Mouse (Mus musculus): ENCODE results near the gene Mtx2. TPM values are rescaled to one million over a fixed set of nuclear protein-coding genes. Genes with fewer than 3 reads are reported as not detected.
A peak's percentile ranks its signal among the peaks of the same experiment; 100 is the strongest.

The Mtx2 gene
- 70.1 and 97.0 TPM in 2 replicates for total RNA-seq (2021)
- long read RNA-seq, transcript Mtx2-201 (10 exons, 2,950 nt), result major isoform, 120 of 136 reads
- long read RNA-seq, partial matches to known transcripts, result 1 of 136 reads
- long read RNA-seq, other reads (novel, unspliced or antisense), result 14 of 136 reads

DNA sequence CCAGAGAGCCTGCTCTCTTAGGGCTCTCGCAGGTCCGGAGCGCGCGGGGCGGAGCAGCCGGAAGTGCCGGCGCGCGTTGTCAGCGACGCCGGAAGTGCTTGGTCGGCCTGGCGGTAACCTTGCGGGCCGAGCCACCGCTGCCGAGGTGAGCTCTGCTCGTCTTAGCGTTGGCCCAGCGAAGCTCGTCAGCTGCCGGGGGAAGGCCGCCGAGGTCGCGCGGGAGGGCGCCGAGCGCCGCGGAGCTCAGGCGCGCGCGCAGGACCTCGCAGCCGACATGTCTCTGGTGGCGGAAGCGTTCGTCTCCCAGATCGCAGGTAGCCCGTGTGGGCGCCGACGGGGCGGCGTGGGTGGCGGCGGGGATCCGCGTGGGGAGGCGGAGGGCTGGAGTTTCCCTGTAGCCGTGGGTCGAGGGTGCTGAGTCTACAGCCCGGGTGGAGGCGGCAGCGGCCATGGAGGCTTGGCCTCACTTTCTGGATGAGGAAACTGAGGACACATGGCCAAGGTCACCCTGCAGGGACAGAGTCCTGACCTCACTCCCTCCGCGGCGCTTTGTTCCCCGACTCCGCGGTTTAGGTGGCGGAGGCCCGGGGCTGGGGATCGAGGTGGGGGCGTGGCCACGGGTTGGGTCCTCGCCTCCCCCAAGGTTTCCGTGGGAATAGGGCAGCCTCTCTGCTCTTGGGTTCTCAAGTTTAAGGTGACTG is at the start of gene Mtx2:
Mtx2 (plus strand) TSS at position 74 of the 701 bp plus-strand sequence.
- peak; percentile 85 for DNase-seq

DNA sequence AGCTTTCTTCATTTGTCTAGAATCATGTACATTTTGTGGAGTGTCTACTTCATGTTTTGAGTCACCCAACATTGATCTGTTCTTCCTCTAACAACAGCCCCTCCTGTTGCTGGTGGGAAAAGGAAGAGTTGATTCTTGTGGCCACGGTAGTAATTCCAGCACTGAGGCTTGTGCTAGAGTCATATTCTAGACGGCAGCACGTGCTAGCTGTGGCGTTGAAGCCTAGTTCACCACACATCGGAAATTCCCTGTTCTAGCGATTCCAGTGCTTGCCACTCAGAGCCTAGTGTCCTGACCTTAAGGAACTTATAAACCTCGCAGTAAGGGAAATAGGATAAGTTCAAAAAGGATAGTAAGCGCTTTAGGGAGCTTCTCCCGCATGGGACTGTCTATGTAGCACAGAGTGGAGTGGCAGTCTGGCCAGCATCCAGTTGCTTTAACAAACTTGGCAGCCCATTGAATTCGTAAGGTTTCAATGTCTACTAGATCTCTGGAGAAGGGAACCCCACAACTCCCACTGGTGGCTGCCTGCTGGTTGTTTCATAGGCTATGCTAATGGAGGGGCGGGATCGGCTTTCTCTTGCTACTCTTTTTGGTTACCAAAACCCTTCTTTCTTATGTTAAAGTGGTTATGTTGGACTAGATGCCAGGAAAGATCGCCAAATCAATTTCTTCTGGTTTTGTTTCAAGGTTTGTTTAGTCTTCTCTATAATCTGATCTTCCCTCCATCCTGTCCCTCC is 47.9 kb upstream of the Mtx2 start:
- DNase-seq, result no peak

DNA sequence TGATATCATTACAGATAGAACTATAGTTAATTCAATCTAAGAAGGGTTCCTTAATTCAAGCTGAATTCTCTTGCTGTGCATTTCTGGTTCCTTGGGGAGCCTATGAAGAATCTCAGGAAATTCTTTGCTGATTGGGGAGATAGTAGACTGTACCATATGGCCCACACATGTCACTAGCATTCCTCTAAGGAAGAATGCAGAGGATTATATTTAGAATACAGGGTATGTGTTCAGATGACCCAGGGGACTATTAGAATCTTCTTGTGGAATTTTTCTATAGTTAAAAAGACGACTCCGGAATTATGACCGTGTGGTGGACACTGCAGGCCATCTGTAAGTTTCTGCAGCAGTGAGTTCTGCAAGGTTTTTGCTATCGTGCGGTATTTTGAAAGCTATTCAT is 44.2 kb upstream of the Mtx2 start:
- no peak for DNase-seq

DNA sequence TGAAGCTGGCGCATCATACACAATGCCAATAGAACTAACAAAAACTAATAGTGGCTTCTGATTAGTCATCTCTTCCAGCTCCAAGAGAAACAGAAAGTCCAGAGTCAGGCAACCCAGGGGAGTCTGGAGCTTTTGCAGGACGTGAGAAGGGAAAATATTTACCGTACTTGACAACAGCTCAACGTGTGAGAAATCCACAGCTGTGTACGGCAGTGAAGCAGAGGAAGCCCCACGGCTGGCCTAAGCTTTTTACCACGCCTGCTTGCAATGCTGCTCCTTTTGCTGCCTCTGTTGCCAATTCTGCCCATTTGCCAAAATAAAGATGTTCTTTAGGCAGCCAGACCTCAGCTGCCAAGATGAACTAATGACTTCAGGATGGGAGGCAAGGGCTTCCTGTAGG is 30.1 kb upstream of the Mtx2 start:
- DNase-seq, result no peak

DNA sequence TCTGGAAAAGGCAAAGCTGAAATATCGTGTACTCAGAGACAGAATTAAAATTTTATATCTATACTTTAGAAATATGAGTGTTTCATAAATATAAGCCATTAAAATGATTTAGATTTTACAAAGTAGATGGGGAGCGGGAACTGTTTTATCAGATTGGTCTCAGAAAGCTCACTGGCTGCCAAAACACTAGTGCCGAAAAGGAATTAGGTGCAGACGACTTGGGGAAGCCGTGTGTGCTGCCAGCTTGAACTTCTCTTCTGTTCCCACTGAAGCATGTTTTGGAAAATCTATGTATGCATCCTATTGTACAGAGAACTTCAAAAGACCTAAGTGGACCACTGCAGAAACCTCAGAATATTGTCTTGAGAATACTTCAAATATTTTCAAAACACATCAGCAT is 17.2 kb upstream of the Mtx2 start:
- no peak for DNase-seq

DNA sequence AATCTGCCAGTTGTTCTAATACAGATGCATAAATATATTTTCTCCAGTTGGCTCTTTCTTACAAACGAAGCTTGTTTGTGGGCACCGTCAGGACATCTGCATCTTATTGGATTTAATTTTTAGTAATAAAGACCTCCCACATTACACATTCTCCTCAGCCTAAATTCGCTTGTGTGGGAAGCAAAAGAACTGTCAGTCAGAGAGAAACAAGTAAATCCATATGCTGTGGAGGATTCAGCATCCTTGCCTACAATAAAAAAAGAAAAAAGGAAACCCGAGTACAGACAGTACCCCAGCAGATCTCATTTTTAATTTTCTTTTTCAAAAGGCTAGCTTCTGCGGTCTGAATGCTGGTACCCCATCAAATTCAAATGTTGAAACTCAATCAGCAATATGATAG is 2.9 kb upstream of the Mtx2 start:
- no peak for DNase-seq

DNA sequence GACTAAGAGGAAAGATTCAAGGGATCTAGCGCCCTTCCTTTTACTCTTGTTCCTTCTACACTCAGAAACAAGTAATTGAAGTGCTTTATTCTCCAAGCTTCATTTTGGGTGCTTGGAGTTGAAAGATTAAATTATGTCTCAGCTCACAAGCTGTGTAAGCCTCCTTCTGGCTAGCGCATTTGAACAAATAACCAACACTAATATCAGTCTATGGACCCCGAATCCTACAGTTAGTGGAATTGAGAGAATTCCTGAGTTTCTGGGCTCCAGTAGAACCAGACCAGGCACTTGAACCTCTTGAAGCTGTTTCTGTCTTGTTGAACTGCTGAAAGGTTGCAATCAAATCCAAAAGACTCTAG is 253 bp upstream of the Mtx2 start:
- no peak for DNase-seq

DNA sequence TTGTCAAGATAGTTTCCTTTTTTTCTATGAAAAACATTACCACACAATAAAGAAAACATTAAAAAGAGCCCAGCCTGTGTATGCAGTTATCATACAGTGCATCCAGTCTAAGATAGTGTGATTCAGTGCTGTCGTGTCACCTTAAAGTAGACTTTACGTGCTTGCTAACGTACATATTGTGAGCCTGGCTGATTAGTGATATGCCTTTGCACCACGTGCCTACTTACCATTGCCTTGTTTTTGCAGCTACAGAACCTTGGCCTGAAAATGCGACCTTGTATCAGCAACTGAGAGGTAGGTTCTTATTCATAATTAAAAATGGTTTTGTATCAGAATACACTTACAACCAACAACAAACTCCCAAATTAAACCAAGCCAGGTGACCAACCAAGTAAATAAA is 21.4 kb downstream of the Mtx2 start:
- no peak for DNase-seq

DNA sequence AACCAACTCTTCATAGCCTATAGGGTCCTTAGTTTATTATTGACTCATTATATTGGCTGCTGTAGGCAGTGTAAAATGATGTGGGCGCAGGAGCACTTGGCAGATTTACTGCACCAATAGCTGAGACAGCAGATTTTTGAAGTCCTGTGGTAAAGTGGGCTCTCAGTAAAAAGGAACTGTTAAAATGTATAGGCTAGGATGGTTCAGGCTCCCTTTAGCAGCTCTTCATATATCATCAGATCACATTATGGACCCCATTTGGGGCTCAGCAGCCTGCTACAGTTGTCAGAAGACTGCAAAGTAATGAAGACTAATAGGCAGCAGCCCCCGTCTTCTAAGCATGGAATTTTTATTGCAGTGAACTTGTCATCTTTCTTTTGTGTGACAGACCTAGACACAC is 21.9 kb downstream of the Mtx2 start:
- no peak for DNase-seq

DNA sequence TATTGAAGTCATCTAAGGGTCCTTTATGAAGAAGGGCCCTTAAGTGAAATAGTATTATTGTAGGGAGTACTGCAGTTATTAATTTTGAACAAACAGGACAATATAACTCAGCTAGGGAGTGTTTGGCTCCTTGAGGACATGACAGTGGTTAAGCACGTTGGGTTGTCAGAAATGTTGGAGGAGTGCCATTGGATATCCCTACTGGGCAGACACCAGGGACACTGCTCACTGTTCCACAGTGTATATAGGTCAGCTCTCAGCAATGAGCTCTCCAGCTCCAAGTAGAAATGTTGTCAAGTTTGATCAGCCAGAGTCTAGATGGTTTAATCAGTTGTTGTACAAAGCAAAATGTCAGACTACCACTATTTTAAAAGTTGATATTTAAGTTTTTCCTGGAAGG is 24.4 kb downstream of the Mtx2 start:
- peak; percentile 2 for DNase-seq

DNA sequence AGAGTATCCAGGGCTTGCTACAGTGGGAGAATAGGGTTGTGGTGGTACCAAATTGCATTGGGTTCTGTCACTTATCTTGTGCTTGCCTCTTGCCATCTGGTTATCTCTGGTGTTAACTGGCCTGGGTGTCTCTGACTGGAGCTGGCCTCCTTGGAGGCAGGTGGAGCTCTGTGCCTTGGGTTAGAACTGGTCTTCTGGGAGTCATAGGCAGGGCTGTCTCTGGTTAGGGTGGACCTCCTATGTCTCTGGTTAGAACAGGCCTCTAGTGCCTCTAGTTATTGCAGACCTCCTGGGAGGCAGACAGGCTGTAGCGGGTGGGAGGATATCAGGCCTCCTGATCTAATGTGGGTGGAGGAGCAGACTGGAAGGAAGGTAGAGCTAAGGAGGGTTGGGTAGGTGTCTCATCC is 36.5 kb downstream of the Mtx2 start:
- no peak for DNase-seq

DNA sequence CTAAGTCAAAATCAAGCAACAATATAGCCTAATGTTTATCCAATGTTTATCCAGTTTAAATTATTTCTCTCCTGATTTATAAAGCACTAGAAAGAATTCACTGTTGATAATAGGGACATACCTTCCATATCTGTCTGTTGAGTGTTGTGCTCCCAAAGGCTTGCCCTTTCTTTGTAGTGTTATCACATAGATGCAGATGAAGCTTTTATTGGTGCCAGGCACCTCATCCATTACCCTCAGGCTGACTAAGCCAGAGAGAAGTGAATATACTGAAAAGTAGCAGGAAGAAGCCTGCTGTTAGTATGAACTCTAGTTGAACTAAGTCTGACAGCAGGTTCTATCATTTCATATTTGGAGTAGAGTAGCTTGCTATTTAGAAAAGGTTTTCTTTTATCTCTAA is 39.8 kb downstream of the Mtx2 start:
- no peak for DNase-seq

DNA sequence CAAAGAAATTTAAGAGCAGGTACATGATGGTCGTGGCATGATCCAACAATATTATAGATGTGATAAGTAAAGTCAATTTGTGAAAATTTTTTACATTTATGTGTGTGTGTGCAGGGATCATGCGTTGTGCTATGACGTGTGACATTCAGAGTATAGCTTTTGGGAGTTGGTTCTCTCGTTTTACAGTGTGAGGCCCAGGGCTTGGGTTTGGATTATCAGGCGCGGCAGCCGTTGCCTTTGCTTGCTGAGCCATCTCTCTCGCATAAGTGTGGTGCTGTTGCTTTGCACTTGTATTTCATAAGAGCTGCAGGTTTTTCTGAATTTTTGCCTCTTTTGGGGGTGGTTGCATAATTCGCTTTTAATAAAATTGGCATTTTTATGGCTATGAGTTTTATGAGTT is 48.4 kb downstream of the Mtx2 start:
- no peak for DNase-seq

DNA sequence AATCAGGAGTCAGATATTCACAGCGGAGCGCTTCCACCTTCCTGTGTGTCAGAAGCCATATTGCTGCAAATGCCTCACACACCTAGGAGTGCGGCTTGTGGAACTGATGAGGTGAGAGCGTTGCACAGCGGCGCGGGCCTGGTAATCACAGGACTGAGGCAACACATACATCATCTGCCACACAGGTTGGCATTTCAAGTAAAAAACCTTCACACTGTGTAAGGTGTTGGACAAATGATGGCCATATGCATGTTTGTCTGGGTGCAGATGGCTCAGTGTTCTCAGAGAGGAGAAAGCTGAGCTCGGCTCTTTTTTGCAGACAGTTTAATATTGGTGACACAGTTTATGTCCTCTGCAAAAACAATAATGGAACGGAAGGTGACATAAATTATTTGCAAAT is 58.8 kb downstream of the Mtx2 start:
- DNase-seq, result no peak

DNA sequence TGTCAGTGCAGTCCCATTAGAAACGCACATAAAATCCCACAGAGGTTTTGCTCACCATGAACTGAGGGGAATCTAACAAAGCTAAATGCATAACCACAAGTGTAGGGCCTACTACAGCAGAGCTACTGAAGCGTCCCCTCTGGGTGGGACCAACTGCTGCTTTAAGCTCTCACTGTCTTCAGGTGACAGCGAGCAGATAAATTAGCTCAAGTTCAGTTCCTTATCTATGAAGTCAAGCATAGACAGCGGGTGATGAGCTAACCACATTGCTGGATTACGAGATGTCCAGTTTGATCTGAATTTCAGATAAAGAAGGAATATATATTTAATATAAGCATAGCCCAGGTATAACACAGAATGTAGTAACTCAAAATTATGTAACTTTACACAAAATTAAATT is 66.3 kb downstream of the Mtx2 start:
- no peak for DNase-seq

DNA sequence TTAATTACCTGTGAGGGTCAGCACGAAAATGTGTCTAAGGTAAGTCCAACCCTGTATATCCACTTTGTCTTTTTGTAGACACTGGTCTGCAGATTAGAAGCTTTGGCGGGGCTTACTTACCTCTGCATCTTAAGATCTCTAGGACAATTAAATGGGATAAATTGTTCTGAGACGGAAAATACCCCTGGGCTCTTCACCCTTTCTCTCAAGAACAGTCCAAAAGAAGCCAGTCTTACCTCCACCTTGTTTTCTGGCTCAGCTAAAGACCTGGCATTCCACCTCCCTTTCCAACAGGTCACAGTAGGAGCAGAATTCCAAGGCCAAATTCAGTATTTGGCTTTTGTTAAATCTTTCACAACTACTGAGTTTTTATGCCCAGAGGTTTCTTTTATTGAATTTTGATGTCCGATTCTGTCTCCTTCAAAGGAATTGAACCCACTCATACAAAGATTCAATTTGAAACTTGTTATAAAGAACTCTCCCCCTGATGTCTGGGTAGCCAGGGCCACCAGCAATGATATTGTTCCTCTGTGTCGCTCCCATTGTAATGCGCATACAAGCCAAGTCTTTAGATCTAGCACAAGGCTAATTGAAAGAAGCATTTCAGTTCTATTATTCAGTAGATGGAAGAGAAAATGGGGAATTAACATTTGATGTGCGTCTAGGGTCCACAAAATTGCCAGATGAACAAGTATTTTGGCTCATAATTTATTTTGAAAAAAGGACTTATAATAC is 67.4 kb downstream of the Mtx2 start:
- DNase-seq, result no peak

DNA sequence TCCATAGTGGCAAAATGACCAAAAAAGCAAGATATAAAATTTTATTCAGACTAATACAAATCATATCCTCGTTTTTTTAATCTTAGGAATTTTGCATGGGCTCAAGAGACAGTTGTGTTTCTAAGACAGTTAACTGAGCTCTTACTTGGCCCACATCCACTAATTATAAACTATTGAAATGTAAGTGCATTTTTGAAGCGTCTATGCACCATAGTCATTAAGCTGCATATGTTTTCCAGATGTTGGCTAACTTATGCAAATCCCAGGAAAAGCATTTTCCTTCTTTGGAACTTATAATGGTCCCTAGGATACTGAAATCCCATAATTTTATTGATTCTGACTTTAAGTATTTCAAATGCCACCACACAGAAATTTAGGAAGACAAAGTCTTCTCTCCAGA is 68.5 kb downstream of the Mtx2 start:
- no peak for DNase-seq

DNA sequence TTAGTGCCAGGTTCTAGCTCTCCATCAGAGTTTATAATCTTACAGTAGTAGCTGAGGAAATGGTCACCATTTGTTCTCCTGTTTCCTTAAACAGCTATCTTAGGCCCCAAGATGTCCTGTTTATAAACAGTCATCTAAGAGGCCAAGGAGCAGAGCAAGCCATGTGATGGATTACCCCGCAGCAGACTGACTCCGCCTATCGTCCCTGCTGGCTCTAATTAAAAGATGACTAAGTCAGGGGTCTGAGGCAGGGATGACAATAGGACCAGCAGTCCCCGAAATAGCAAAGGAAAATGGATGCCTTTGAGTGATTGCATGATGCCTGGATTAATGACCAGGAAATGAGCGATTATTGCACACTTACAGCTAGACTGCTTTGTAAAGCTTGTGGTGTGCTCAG is 74.4 kb downstream of the Mtx2 start:
- no peak for DNase-seq

DNA sequence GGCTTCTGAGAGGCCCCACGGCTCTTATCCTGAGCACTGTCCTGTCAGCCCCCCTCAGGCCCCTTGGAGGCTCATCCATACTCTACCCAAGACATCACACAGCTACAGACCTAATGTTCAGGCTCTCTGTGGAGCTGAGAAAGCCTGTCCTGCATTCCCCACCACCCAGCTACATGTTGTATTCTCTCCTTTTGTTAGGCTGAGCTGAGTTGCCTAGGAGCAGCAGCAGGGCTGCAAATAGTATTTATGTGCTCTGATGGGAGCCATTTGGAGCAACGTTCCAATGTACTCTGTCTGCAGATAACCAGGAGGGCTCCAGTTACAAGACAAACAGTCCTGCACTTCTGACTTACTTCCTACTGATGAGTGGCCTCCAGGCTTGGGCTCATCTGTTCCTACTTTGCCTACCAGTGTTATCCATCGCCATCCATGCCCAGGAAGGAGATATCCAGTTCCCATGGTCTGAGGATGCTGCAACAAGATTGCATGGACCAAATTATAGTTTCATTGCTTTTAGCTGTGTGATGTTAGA is 76.2 kb downstream of the Mtx2 start:
- no peak for DNase-seq

DNA sequence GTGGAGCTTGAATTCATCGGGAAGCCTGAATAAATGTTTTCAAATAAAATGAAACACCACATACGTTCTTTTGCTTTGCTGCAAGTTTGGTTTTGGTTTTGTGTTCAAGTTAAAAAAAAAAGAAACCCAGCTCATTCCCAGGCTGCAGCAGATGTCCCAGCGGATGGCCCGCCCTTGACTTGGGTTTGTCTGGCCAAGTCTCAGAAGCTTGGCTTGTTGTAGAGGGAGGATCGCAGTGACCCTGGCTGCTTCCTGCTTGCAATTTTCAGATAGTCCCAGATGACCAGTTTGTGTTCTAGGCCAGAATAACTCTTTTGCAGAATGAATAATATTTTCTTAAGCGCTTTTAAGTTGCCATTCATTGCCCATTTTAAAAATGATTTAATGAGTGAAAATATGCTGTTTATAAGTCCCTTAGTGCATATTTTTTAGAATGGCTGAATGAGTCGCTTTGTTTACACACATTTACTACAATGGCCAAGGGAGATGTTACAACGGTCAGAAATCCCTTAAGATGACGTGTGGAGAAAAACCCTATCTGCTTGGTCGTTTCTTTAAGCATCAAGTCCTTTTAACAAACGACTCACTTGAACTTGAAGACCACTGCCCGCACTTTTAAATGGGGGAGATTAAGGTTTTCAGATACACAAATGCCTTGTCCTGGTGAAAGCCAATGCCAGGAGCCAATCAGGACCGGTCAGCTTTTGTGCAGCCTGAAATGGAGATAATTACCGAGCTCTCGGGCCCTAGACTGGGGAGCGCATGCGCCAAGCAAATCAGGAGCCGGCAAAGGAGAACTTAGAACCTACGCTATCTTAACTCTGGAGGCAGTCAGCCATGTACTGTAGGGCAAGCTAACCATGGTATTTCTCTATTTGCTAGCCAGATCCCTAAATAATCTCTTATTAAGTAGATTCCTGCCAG is 82.0 kb downstream of the Mtx2 start:
- DNase-seq, result peak; percentile 40

DNA sequence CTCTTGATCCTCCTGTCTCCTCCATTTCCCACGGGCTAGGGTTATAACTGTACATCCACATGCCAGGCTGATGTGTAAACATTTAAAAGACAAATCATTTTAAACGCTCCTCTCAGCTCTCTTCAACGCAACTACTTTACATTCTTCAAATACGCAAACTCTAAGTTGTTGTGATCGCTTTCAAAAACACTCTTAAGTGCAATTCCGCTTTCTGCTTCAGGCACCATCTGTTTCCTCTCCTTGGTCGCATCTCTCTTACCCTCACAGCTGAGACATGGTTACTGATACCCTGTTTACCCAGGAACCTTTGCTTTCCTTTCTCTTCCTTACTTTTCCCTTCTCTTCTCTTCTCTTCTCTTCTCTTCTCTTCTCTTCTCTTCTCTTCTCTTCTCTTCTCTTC is 86.4 kb downstream of the Mtx2 start:
- no peak for DNase-seq
